Comparison of ENCODE assay signal across 18 mouse cellular contexts in genomic region chr13:32865591-32865990, GRCm38 (mm10). TPM values are rescaled to one million over a fixed set of nuclear protein-coding genes. Genes with fewer than 3 reads are reported as not detected.
DNase-seq lines count a peak whose midpoint lies in the region; ATAC-seq and TF ChIP-seq lines count a peak whose summit lies in the region.
"Had no signal": no experiment of that assay in that cellular context is flagged by ENCODE, and none has a peak within 500 bp of the region (broad histone marks: within the 10 kb centered on the region; RNA-seq: fewer than 3 reads in every experiment).

No protein-coding gene starts in this region.

- H3K4me2 ChIP-seq in heart, embryonic 12.5 days: no peak overlapping the region
- no peak overlapping the region for H3K4me2 ChIP-seq in liver, postnatal 0 days (ENCODE audit: low read depth, low read length)
- H3K4me2 ChIP-seq: heart, embryonic 11.5 days; hindbrain, embryonic 13.5 days had no signal

- TF ChIP-seq CTCF in liver, postnatal 0 days (IDR thresholded peaks at IDR 0.05; ENCODE audit: low read depth): peak; percentile 45
- TF ChIP-seq CTCF in ES-Bruce4 (IDR thresholded peaks at IDR 0.05; ENCODE audit: low read depth, low read length): peak; percentile 33
- peak; percentile 13; the same call in 1 of the 2 replicates for TF ChIP-seq CTCF in embryonic fibroblast, embryonic 13.5 days (IDR thresholded peaks at IDR 0.05; ENCODE audit: borderline replicate concordance, insufficient read depth, low read length)

- no peak overlapping the region for H3K27ac ChIP-seq in heart, embryonic 12.5 days (ENCODE audit: poor library complexity, severe bottlenecking)
- no peak overlapping the region for H3K27ac ChIP-seq in liver, postnatal 0 days (ENCODE audit: low read depth)
- no peak overlapping the region for H3K27ac ChIP-seq in ES-Bruce4 (ENCODE audit: insufficient read depth, low read length)
- H3K27ac ChIP-seq in embryonic fibroblast, embryonic 13.5 days (ENCODE audit: insufficient read depth, low read length): no peak overlapping the region
- H3K27ac ChIP-seq: hindbrain, embryonic 13.5 days; macrophage had no signal

- H3K4me1 ChIP-seq in heart, embryonic 12.5 days (replicated peaks): peaks cover 2% of the 10 kb centered on the region; the same call in 1 of the 2 replicates
- H3K4me1 ChIP-seq in liver, postnatal 0 days (ENCODE audit: insufficient read depth): no peaks in the 10 kb centered on the region
- no peaks in the 10 kb centered on the region for H3K4me1 ChIP-seq in ES-Bruce4 (ENCODE audit: control insufficient read depth, insufficient read depth, low read length)
- peaks cover 14% of the 10 kb centered on the region for H3K4me1 ChIP-seq in embryonic fibroblast, embryonic 13.5 days (ENCODE audit: control insufficient read depth, insufficient read depth, low read length)
- H3K4me1 ChIP-seq: hindbrain, embryonic 13.5 days had no signal

- TF ChIP-seq EP300 in liver, postnatal 0 days (IDR thresholded peaks at IDR 0.05; ENCODE audit: low read depth): no peak
- no peak for TF ChIP-seq EP300 in ES-Bruce4 (IDR thresholded peaks at IDR 0.05; ENCODE audit: insufficient read depth, low read depth, low read length)

- no peaks in the 10 kb centered on the region for H3K36me3 ChIP-seq in heart, embryonic 12.5 days
- H3K36me3 ChIP-seq in liver, postnatal 0 days (replicated peaks; ENCODE audit: insufficient read depth, low read length): no peaks in the 10 kb centered on the region
- no peaks in the 10 kb centered on the region for H3K36me3 ChIP-seq in ES-Bruce4 (ENCODE audit: control insufficient read depth, insufficient read depth, low read length, poor library complexity, severe bottlenecking)
- H3K36me3 ChIP-seq: G1E; hindbrain, embryonic 13.5 days had no signal

- peak; percentile 17 for DNase-seq in heart, postnatal 4 days
- DNase-seq in liver, postnatal 0 days: no peak
- no peak for DNase-seq in liver
- DNase-seq in Muller cell, postnatal 12 days (ENCODE audit: inconsistent ontology term): no peak
- DNase-seq: adrenal gland, adult 8-10 months had no signal

- no peaks in the 10 kb centered on the region for H3K9me3 ChIP-seq in heart, embryonic 12.5 days (replicated peaks)
- H3K9me3 ChIP-seq in liver, postnatal 0 days (ENCODE audit: low read length): no peaks in the 10 kb centered on the region
- H3K9me3 ChIP-seq in ES-Bruce4 (replicated peaks; ENCODE audit: control insufficient read depth, insufficient read depth, low read length, poor library complexity, severe bottlenecking): no peaks in the 10 kb centered on the region
- H3K9me3 ChIP-seq: G1E; hindbrain, embryonic 13.5 days had no signal

- 55% methylated on average over 2 of the region's 2 CpGs for WGBS in heart, embryonic 12.5 days
- WGBS in liver, postnatal 0 days (ENCODE audit: insufficient replicate concordance): 53% methylated on average over 2 of the region's 2 CpGs

- no peak for ATAC-seq in heart, embryonic 12.5 days (ENCODE audit: insufficient number of reproducible peaks, low FRiP score)
- no peak for ATAC-seq in liver, postnatal 0 days
- no peak for ATAC-seq in monocyte, adult 5-6 weeks (replicated peaks; ENCODE audit: insufficient number of reproducible peaks, low FRiP score, low TSS enrichment, poor library complexity, severe bottlenecking)

- no peak for TF ChIP-seq POLR2A in ES-Bruce4 (IDR thresholded peaks at IDR 0.05; ENCODE audit: insufficient read depth, low read length)
- TF ChIP-seq POLR2A in embryonic fibroblast, embryonic 13.5 days (IDR thresholded peaks at IDR 0.05; ENCODE audit: low read depth, low read length): no peak

- no peak overlapping the region for H3K9ac ChIP-seq in heart, embryonic 12.5 days
- H3K9ac ChIP-seq in liver, postnatal 0 days (replicated peaks): no peak overlapping the region
- H3K9ac ChIP-seq in ES-Bruce4 (ENCODE audit: low read depth, poor library complexity, severe bottlenecking): no peak overlapping the region
- H3K9ac ChIP-seq: hindbrain, embryonic 13.5 days had no signal

- H3K27me3 ChIP-seq in heart, embryonic 12.5 days (replicated peaks): no peaks in the 10 kb centered on the region
- H3K27me3 ChIP-seq in liver, postnatal 0 days (ENCODE audit: insufficient read depth, low read length): no peaks in the 10 kb centered on the region
- no peaks in the 10 kb centered on the region for H3K27me3 ChIP-seq in ES-Bruce4 (ENCODE audit: control insufficient read depth, insufficient read depth, low read length, poor library complexity, severe bottlenecking)
- H3K27me3 ChIP-seq: hindbrain, embryonic 13.5 days had no signal

- H3K4me3 ChIP-seq in heart, embryonic 12.5 days: no peak overlapping the region
- H3K4me3 ChIP-seq in liver, postnatal 0 days (ENCODE audit: low read depth, low read length): no peak overlapping the region
- no peak overlapping the region for H3K4me3 ChIP-seq in ES-Bruce4 (ENCODE audit: low read depth, low read length)
- H3K4me3 ChIP-seq in embryonic fibroblast, embryonic 13.5 days (ENCODE audit: insufficient read depth, low read length): no peak overlapping the region
- H3K4me3 ChIP-seq: hindbrain, embryonic 13.5 days had no signal

RNA-seq across cellular contexts. Expression of gene Serpinb1a, which starts 14.6 kb away (rescaled TPM):
- 10 to 100 TPM; 10.2 to 10.3 TPM for total RNA-seq in heart, postnatal 4 days (2021)
- 6.1 and 7.6 TPM in 2 replicates for polyA plus RNA-seq in heart, embryonic 12.5 days (2016; fragmentation: Nextera tagmentation; extraction: Ambion mirVana)
- polyA plus RNA-seq in liver, postnatal 0 days (2015; fragmentation: Nextera tagmentation; extraction: Ambion mirVana): 50.4 and 50.7 TPM in 2 replicates
- 1.6 and 2.1 TPM in 2 replicates for polyA plus RNA-seq in ES-Bruce4 (2011; ENCODE audit: insufficient read depth, insufficient read length, low read depth, missing spikeins)
- 12.6 and 22.7 TPM in 2 replicates for polyA plus RNA-seq in embryonic fibroblast, embryonic 13.5 days (2011; ENCODE audit: insufficient read length, low read depth, missing spikeins)
- total RNA-seq in monocyte, adult 5-6 weeks (2017): 17.5 to 61.2 TPM (median 52.8 TPM) in 3 replicates
- polyA plus RNA-seq: G1E had no signal

RNA-seq across cellular contexts. Expression of gene Serpinb1c, which starts 32.4 kb away (rescaled TPM):
- total RNA-seq in heart, postnatal 4 days (2021): 1 to 10 TPM in 1 of 2 experiments, under 1 TPM in 1; 0.86 to 1.2 TPM
- 0.26 TPM in 1 of 2 replicates, not detected in the other for polyA plus RNA-seq in heart, embryonic 12.5 days (2016; fragmentation: Nextera tagmentation; extraction: Ambion mirVana)
- not detected in 2 replicates for polyA plus RNA-seq in liver, postnatal 0 days (2015; fragmentation: Nextera tagmentation; extraction: Ambion mirVana)
- not detected in 2 replicates for polyA plus RNA-seq in ES-Bruce4 (2011; ENCODE audit: insufficient read depth, insufficient read length, low read depth, missing spikeins)
- not detected in 2 replicates for polyA plus RNA-seq in embryonic fibroblast, embryonic 13.5 days (2011; ENCODE audit: insufficient read length, low read depth, missing spikeins)
- total RNA-seq in monocyte, adult 5-6 weeks (2017): 2.3 TPM in 1 of 3 replicates, not detected in the others
- total RNA-seq: adrenal gland, adult 8-10 months; G1E; left cerebral cortex, postnatal 25 days; neutrophil, adult 5-6 weeks had no signal
- polyA plus RNA-seq: cortical plate, adult 2 months; G1E; hindbrain, embryonic 13.5 days; large intestine, adult 2 months; small intestine, adult 2 months had no signal
